7 mouse cellular contexts compared by ENCODE assay signal in genomic region chr11:107138633-107139032, GRCm38 (mm10). TPM values are rescaled to one million over a fixed set of nuclear protein-coding genes. Genes with fewer than 3 reads are reported as not detected.
DNase-seq lines count a peak whose midpoint lies in the region; ATAC-seq and TF ChIP-seq lines count a peak whose summit lies in the region.

No protein-coding gene starts in this region.

- no peaks in the 10 kb centered on the region for H3K4me1 ChIP-seq in intestine, postnatal 0 days (replicated peaks; ENCODE audit: control insufficient read depth, insufficient read depth, low read length)
- H3K4me1 ChIP-seq in intestine, embryonic 16.5 days (ENCODE audit: control insufficient read depth, insufficient read depth, low read length), result 0 out of 2 replicates have a peak, but pooled peaks cover 2% of the 10 kb centered on the region
- no peaks in the 10 kb centered on the region for H3K4me1 ChIP-seq in MEL (ENCODE audit: control insufficient read depth in 1 of 2, insufficient read depth in 2 of 2, low read length in 2 of 2)
- no peaks in the 10 kb centered on the region for H3K4me1 ChIP-seq in small intestine, adult 2 months (ENCODE audit: control insufficient read depth, insufficient read depth, insufficient read length, low read length)
- no peaks in the 10 kb centered on the region for H3K4me1 ChIP-seq in kidney, embryonic 14.5 days (ENCODE audit: control insufficient read depth, insufficient read depth, low read length)

- no peak for TF ChIP-seq POLR2A in MEL (IDR thresholded peaks at IDR 0.05; ENCODE audit: control insufficient read depth in 1 of 2, insufficient read depth in 1 of 2, low read depth in 1 of 2, low read length in 2 of 2, poor library complexity in 1 of 2)
- no peak for TF ChIP-seq POLR2A in small intestine, adult 2 months (IDR thresholded peaks at IDR 0.05; ENCODE audit: low read depth, low read length)

- H3K79me2 ChIP-seq in MEL (ENCODE audit: control insufficient read depth, insufficient read depth, low read length, poor library complexity), result no peaks in the 10 kb centered on the region

- no peak overlapping the region for H3K4me3 ChIP-seq in intestine, postnatal 0 days (ENCODE audit: low read depth, low read length)
- H3K4me3 ChIP-seq in intestine, embryonic 16.5 days (ENCODE audit: low read length), result no peak overlapping the region
- no peak overlapping the region for H3K4me3 ChIP-seq in MEL (ENCODE audit: control insufficient read depth in 1 of 2, insufficient read depth in 1 of 2, low read depth in 2 of 2, low read length in 2 of 2)
- H3K4me3 ChIP-seq in small intestine, adult 2 months (ENCODE audit: low read depth, low read length), result no peak overlapping the region
- no peak overlapping the region for H3K4me3 ChIP-seq in kidney, embryonic 14.5 days (ENCODE audit: low read length)

- TF ChIP-seq RAD21 in MEL (IDR thresholded peaks at IDR 0.05; ENCODE audit: low read depth, low read length), result no peak; the same call in 1 of the 2 replicates

- H3K4me2 ChIP-seq in intestine, postnatal 0 days (replicated peaks; ENCODE audit: low read depth), result no peak overlapping the region
- no peak overlapping the region for H3K4me2 ChIP-seq in intestine, embryonic 16.5 days (ENCODE audit: low read depth, low read length)
- H3K4me2 ChIP-seq in kidney, embryonic 14.5 days (replicated peaks; ENCODE audit: low read depth, low read length), result no peak overlapping the region

- TF ChIP-seq CTCF in intestine, postnatal 0 days (IDR thresholded peaks at IDR 0.05; ENCODE audit: low read depth), result peak; percentile 53
- peak; percentile 44 to 60 (median 48); a peak in 5 of 6 replicates for TF ChIP-seq CTCF in MEL (IDR thresholded peaks at IDR 0.05 in 2 of 3, conservative IDR thresholded peaks at IDR 0.05 in 1 of 3; ENCODE audit: control insufficient read depth in 1 of 3, insufficient read depth in 1 of 3, low read depth in 2 of 3, low read length in 3 of 3, poor library complexity in 1 of 3, severe bottlenecking in 1 of 3)
- TF ChIP-seq CTCF in small intestine, adult 2 months (IDR thresholded peaks at IDR 0.05; ENCODE audit: extremely low read depth, insufficient read length, insufficient replicate concordance, low read depth, low read length), result peak; percentile 23; the same call in 1 of the 2 replicates

- no peak overlapping the region for H3K27ac ChIP-seq in intestine, postnatal 0 days (ENCODE audit: low read depth, low read length)
- no peak overlapping the region for H3K27ac ChIP-seq in intestine, embryonic 16.5 days (ENCODE audit: low read length)
- no peak overlapping the region for H3K27ac ChIP-seq in MEL (ENCODE audit: control insufficient read depth, low read depth, low read length)
- H3K27ac ChIP-seq in small intestine, adult 2 months (ENCODE audit: insufficient read depth, low read depth, low read length), result no peak overlapping the region
- H3K27ac ChIP-seq in kidney, embryonic 14.5 days (ENCODE audit: low read depth, low read length), result no peak overlapping the region

- no peak overlapping the region for H3K9ac ChIP-seq in intestine, postnatal 0 days (ENCODE audit: low read depth, low read length)
- no peak overlapping the region for H3K9ac ChIP-seq in intestine, embryonic 16.5 days (ENCODE audit: low read depth, low read length)
- H3K9ac ChIP-seq in MEL (ENCODE audit: control insufficient read depth, low read depth, low read length, poor library complexity, severe bottlenecking), result no peak overlapping the region
- H3K9ac ChIP-seq in kidney, embryonic 14.5 days (ENCODE audit: low read depth, low read length), result no peak overlapping the region

- WGBS in intestine, postnatal 0 days, result 74% methylated on average over 3 of the region's 3 CpGs
- 76% methylated on average over 3 of the region's 3 CpGs for WGBS in intestine, embryonic 16.5 days
- 55% methylated on average over 3 of the region's 3 CpGs for WGBS in small intestine, adult 2 months
- WGBS in kidney, embryonic 14.5 days, result 79% methylated on average over 3 of the region's 3 CpGs

- H3K9me3 ChIP-seq in intestine, postnatal 0 days (ENCODE audit: control insufficient read depth), result no peaks in the 10 kb centered on the region
- no peaks in the 10 kb centered on the region for H3K9me3 ChIP-seq in intestine, embryonic 16.5 days (ENCODE audit: control insufficient read depth, low read length)
- no peaks in the 10 kb centered on the region for H3K9me3 ChIP-seq in MEL (replicated peaks; ENCODE audit: insufficient read depth, low read length)
- H3K9me3 ChIP-seq in kidney, embryonic 14.5 days (ENCODE audit: control insufficient read depth, low read length), result no peaks in the 10 kb centered on the region

- H3K27me3 ChIP-seq in intestine, postnatal 0 days (replicated peaks; ENCODE audit: control insufficient read depth, insufficient read depth, low read length), result no peaks in the 10 kb centered on the region
- H3K27me3 ChIP-seq in intestine, embryonic 16.5 days (replicated peaks; ENCODE audit: control insufficient read depth, insufficient read depth, low read length), result no peaks in the 10 kb centered on the region
- H3K27me3 ChIP-seq in MEL (ENCODE audit: control insufficient read depth in 1 of 2, insufficient read depth in 2 of 2, low read length in 2 of 2), result no peaks in the 10 kb centered on the region
- H3K27me3 ChIP-seq in small intestine, adult 2 months (ENCODE audit: control insufficient read depth, insufficient read depth, low read length), result no peaks in the 10 kb centered on the region
- no peaks in the 10 kb centered on the region for H3K27me3 ChIP-seq in kidney, embryonic 14.5 days (ENCODE audit: control insufficient read depth, insufficient read depth, low read length)

- peak; percentile 53 for DNase-seq in CD4-positive helper T cell, adult 2 months (ENCODE audit: low read depth, low spot score)
- peak; percentile 69 for DNase-seq in MEL (ENCODE audit: low read depth, low spot score)
- DNase-seq in urinary bladder, postnatal 4 days (ENCODE audit: low spot score in 2 of 2), result no peak

- H3K36me3 ChIP-seq in intestine, postnatal 0 days (ENCODE audit: control insufficient read depth, insufficient read depth), result no peaks in the 10 kb centered on the region
- no peaks in the 10 kb centered on the region for H3K36me3 ChIP-seq in intestine, embryonic 16.5 days (ENCODE audit: control insufficient read depth, insufficient read depth, low read length)
- no peaks in the 10 kb centered on the region for H3K36me3 ChIP-seq in MEL (ENCODE audit: control insufficient read depth in 1 of 2, insufficient read depth in 2 of 2, low read length in 2 of 2)
- no peaks in the 10 kb centered on the region for H3K36me3 ChIP-seq in small intestine, adult 2 months (ENCODE audit: control insufficient read depth, insufficient read depth, low read length)
- H3K36me3 ChIP-seq in kidney, embryonic 14.5 days (ENCODE audit: control insufficient read depth, insufficient read depth, low read length), result no peaks in the 10 kb centered on the region

- no peak for ATAC-seq in intestine, postnatal 0 days
- ATAC-seq in intestine, embryonic 16.5 days, result no peak
- ATAC-seq in kidney, embryonic 14.5 days (ENCODE audit: low FRiP score, low TSS enrichment), result no peak

- TF ChIP-seq EP300 in MEL (IDR thresholded peaks at IDR 0.05; ENCODE audit: low read depth in 1 of 2, low read length in 2 of 2), result no peak

TF ChIP-seq in MEL, 35 proteins besides CTCF, POLR2A, EP300 and RAD21 (continues in another document):
- TF ChIP-seq MYC (IDR thresholded peaks at IDR 0.05; ENCODE audit: low read depth, low read length), result 0 out of 2 replicates have a peak, but pooled peaks have one; percentile 17
- TF ChIP-seq GATA1 (IDR thresholded peaks at IDR 0.05; ENCODE audit: low read depth, low read length), result no peak
- TF ChIP-seq ZC3H11A (IDR thresholded peaks at IDR 0.05; ENCODE audit: low read depth, low read length), result no peak
- no peak for TF ChIP-seq GABPA (IDR thresholded peaks at IDR 0.05; ENCODE audit: low read depth, low read length)
- 0 out of 2 replicates have a peak, but pooled peaks have one; percentile 26 for TF ChIP-seq SIN3A (IDR thresholded peaks at IDR 0.05; ENCODE audit: low read length)
- TF ChIP-seq USF1 (IDR thresholded peaks at IDR 0.05; ENCODE audit: low read depth, low read length), result no peak
- no peak for TF ChIP-seq CHD1 (IDR thresholded peaks at IDR 0.05; ENCODE audit: low read depth, low read length)
- peak; percentile 28; the same call in 1 of the 2 replicates for TF ChIP-seq ZNF384 (IDR thresholded peaks at IDR 0.05; ENCODE audit: low read depth, low read length)
- no peak for TF ChIP-seq ETS1 (IDR thresholded peaks at IDR 0.05; ENCODE audit: low read depth, low read length)
- no peak for TF ChIP-seq MAZ (IDR thresholded peaks at IDR 0.05; ENCODE audit: low read depth, low read length)
- no peak for TF ChIP-seq USF2 (IDR thresholded peaks at IDR 0.05; ENCODE audit: borderline replicate concordance in 1 of 2, insufficient read depth in 1 of 2, low read depth in 1 of 2, low read length in 2 of 2)
- peak; percentile 30; the same call in 1 of the 2 replicates for TF ChIP-seq SMC3 (IDR thresholded peaks at IDR 0.05; ENCODE audit: low read depth, low read length)
- no peak for TF ChIP-seq POLR2AphosphoS2 (IDR thresholded peaks at IDR 0.05; ENCODE audit: low read length)
- TF ChIP-seq ZMIZ1 (IDR thresholded peaks at IDR 0.05; ENCODE audit: low read depth, low read length), result no peak
- TF ChIP-seq MYB (IDR thresholded peaks at IDR 0.05; ENCODE audit: low read depth, low read length), result no peak
- no peak for TF ChIP-seq BHLHE40 (IDR thresholded peaks at IDR 0.05; ENCODE audit: borderline replicate concordance, low read depth, low read length)

RNA-seq across cellular contexts. Expression of gene Bptf, which starts 6.7 kb away (rescaled TPM):
- polyA plus RNA-seq in intestine, postnatal 0 days (2015; fragmentation: Nextera tagmentation; extraction: Ambion mirVana), result 14.4 and 17.8 TPM in 2 replicates
- polyA plus RNA-seq in intestine, embryonic 16.5 days (2015; fragmentation: Nextera tagmentation; extraction: Ambion mirVana), result 16.8 and 19.1 TPM in 2 replicates
- total RNA-seq in MEL (2012; rRNA removed), result 27.5 and 31.2 TPM in 2 replicates
- polyA plus RNA-seq in MEL (2012; ENCODE audit: insufficient read depth in 1 of 2, insufficient read length in 2 of 2, low read depth in 1 of 2, low replicate concordance in 2 of 2, missing spikeins in 1 of 2), result 10 to 100 TPM; 52.7 to 55.4 TPM
- polyA plus RNA-seq in small intestine, adult 2 months (2012; rRNA removed), result 5.6 and 15.2 TPM in 2 replicates
- 51.7 and 51.8 TPM in 2 replicates for polyA plus RNA-seq in kidney, embryonic 14.5 days (2014; fragmentation: Nextera tagmentation; extraction: Ambion mirVana)

RNA-seq across cellular contexts. Expression of gene Nol11, which starts 50.5 kb away (rescaled TPM):
- polyA plus RNA-seq in intestine, postnatal 0 days (2015; fragmentation: Nextera tagmentation; extraction: Ambion mirVana), result 14.8 TPM in 2 replicates
- polyA plus RNA-seq in intestine, embryonic 16.5 days (2015; fragmentation: Nextera tagmentation; extraction: Ambion mirVana), result 36.9 and 43.0 TPM in 2 replicates
- total RNA-seq in MEL (2012; rRNA removed), result 98.9 and 110 TPM in 2 replicates
- polyA plus RNA-seq in MEL (2012; ENCODE audit: insufficient read depth in 1 of 2, insufficient read length in 2 of 2, low read depth in 1 of 2, low replicate concordance in 2 of 2, missing spikeins in 1 of 2), result 10 to 100 TPM; 58.5 to 93.8 TPM
- 1.2 and 1.7 TPM in 2 replicates for polyA plus RNA-seq in small intestine, adult 2 months (2012; rRNA removed)
- 53.7 and 70.4 TPM in 2 replicates for polyA plus RNA-seq in kidney, embryonic 14.5 days (2014; fragmentation: Nextera tagmentation; extraction: Ambion mirVana)

Comparison
In these comparisons a context has a peak if more than half of its experiments do, and no peak if none do; other contexts are left out.
1. DNase-seq: peak in CD4-positive helper T cell, adult 2 months (single experiment) and MEL (single experiment); none in urinary bladder, postnatal 4 days (0 of 2).
2. Peak in every context shown above with its lines, with median percentiles within 50 percentile points of each other: CTCF ChIP-seq.